Mouse (Mus musculus): ENCODE data around the gene Alpk1. TPM values are rescaled to one million over a fixed set of nuclear protein-coding genes. Genes with fewer than 3 reads are reported as not detected.

Gene Alpk1
- 0.20 and 0.47 TPM in 2 replicates for polyA plus RNA-seq (2014; fragmentation: Nextera tagmentation; extraction: Ambion mirVana)

DNA sequence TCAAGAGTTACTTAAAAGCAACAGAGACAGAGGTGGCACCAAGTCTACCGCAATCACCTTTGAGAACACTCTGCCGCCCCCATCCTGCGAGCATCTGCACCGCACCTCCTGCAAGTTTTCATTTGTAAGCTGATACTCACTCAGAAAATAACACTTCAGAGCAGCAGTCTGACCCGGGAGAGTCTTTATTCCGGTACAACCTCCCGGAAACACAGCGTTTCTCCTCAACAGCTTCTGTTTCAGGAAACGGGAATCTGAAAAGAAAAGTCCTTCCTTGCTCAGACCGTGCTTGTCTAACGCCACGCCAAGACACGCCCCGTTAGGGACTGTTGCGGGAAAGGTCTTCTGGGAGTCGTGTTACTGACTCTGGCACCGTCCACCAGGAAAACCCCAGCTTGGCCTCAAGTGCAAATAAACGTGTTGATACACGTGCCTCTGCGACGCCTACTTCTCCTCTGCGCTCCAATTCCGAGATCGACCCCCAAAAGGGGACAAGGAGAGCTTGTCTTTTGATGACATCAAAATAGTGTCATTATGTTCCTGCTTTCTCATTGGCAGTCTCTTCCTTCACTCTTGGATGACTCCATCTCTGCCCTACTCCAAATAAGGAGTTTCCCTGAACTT lies at the start of gene Alpk1:
Alpk1 (minus strand) TSS at position 507 of the 624 bp plus-strand sequence.
- peak within 1 kb of the TSS; percentile 42 for H3K4me2 ChIP-seq (ENCODE audit: low read length)
- H3K27me3 ChIP-seq (ENCODE audit: control insufficient read depth, insufficient read depth, low read length): peaks cover 2% of the 10 kb centered on the region; the same call in 1 of the 2 replicates
- DNase-seq (peak; percentile 60), ATAC-seq (ENCODE audit: low FRiP score, low TSS enrichment) (no peak)
- peak within 1 kb of the TSS; percentile 22 for H3K4me3 ChIP-seq (replicated peaks; ENCODE audit: low read depth, low read length)
- no peaks in the 10 kb centered on the region for H3K4me1 ChIP-seq (ENCODE audit: control insufficient read depth, insufficient read depth, low read length)
- H3K9me3 ChIP-seq (ENCODE audit: control insufficient read depth, low read length): no peaks in the 10 kb centered on the region
- no peaks in the 10 kb centered on the region for H3K36me3 ChIP-seq (ENCODE audit: control insufficient read depth, insufficient read depth, low read length)
- no peak within 1 kb of the TSS for H3K9ac ChIP-seq (replicated peaks; ENCODE audit: low read length)
- 2% methylated on average over 24 of the region's 24 CpGs for WGBS
- H3K27ac ChIP-seq (replicated peaks; ENCODE audit: low read depth, low read length): no peak within 1 kb of the TSS

DNA sequence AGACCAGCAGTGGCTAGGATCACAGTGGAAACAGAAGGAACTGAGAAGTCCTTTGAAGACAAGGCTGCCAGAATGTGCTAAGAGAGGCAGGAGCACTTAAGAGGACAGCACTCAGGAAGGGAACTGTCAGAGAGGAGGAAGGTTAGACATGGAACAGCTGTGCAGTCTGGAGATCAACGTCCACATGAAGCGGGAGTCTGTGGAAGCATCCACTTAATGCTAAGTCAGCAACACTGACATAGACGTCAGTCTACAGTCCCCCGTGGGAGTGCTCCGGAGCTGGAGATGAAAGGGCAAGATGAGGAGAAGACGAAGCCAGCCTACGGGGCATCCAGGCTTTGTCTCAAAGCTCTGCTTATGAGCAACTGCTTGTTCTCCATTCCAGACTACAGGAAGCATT lies 46.8 kb upstream of the Alpk1 start:
- Histone ChIP-seq H3K4me2 (ENCODE audit: low read length) (no peak overlapping the region), H3K27ac (replicated peaks; ENCODE audit: low read depth, low read length) (peak overlapping the region; percentile 14; the same call in 1 of the 2 replicates), H3K9me3 (ENCODE audit: control insufficient read depth, low read length) (no peaks in the 10 kb centered on the region), H3K4me3 (replicated peaks; ENCODE audit: low read depth, low read length) (no peak overlapping the region), H3K36me3 (ENCODE audit: control insufficient read depth, insufficient read depth, low read length) (peaks cover 8% of the 10 kb centered on the region), H3K9ac (replicated peaks; ENCODE audit: low read length) (no peak overlapping the region), H3K4me1 (ENCODE audit: control insufficient read depth, insufficient read depth, low read length) (0 out of 2 replicates have a peak, but pooled peaks cover 8% of the 10 kb centered on the region), H3K27me3 (ENCODE audit: control insufficient read depth, insufficient read depth, low read length) (no peaks in the 10 kb centered on the region)
- WGBS: 32% methylated on average over 7 of the region's 7 CpGs
- DNase-seq (peak; percentile 55), ATAC-seq (ENCODE audit: low FRiP score, low TSS enrichment) (no peak)

DNA sequence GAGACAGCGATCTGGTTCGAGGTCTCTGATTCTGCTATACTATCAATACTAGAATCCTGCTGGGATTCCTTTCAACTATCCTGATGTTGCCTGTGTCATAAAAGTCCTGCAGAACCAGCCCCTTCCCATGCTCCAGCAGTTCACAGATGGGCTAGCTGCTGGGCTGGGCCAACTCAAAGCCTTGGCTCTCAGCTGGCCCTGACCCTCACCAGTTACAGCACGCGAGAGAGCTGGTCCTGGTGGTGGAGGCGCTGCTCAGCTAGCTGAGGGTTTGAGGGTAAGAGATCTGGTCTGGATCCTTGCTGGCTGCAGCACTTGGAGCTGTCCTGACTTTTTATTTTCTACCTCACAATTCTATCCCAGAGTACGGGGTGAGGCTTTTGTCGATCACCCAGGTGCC lies 46.2 kb upstream of the Alpk1 start:
- 78% methylated on average over 7 of the region's 7 CpGs for WGBS
- Histone ChIP-seq H3K4me1 (ENCODE audit: control insufficient read depth, insufficient read depth, low read length) (0 out of 2 replicates have a peak, but pooled peaks cover 8% of the 10 kb centered on the region), H3K9me3 (ENCODE audit: control insufficient read depth, low read length) (no peaks in the 10 kb centered on the region), H3K27ac (replicated peaks; ENCODE audit: low read depth, low read length) (no peak overlapping the region), H3K4me2 (ENCODE audit: low read length) (no peak overlapping the region), H3K4me3 (replicated peaks; ENCODE audit: low read depth, low read length) (no peak overlapping the region), H3K36me3 (ENCODE audit: control insufficient read depth, insufficient read depth, low read length) (peaks cover 13% of the 10 kb centered on the region), H3K27me3 (ENCODE audit: control insufficient read depth, insufficient read depth, low read length) (no peaks in the 10 kb centered on the region), H3K9ac (replicated peaks; ENCODE audit: low read length) (no peak overlapping the region)
- no peak for ATAC-seq (ENCODE audit: low FRiP score, low TSS enrichment)
- DNase-seq: no peak

DNA sequence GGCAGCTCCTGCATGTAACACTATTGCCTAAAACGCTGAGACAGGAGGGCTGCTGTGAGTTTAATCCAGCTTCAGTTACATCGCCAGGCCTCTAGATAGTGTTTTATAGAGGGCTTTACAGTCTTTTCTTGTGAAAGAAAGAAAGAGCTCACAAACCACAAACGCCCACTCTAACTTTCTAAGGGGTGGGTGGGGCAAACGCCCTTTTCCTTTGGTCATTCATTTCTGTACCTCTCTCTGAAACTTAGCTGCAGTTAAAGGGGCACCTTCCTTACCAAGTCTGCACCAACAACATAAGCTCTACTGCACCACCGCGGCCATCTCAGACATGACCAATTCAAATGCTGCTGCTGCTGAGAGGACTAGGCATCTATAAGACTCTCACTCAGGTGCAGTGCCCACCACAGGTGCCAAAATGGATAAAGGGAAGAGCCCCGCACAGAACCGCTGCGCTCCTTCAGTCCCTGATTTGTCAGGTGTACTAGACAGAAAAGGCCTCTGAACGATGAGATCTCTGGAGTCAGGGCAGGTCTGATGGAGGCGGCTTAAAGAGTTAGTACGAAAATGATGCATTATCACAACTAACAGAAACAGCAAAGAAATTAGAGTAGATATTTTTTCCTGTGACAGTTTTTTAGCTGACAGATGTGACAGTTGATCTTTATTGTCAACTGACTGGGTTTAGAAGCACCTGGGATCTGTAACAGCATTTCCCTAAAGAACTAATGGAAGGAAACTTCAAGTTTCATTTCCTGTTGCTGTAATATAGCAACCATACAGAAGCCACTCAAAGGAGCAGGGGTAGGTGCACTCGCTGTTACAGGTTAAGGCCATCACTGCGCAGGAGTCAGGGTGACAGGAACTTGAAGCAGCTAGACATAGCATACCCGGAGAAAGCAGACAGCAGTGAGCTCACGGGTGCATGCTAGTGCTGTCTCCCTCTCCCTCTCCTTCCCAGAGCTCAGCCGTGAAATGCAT lies 43.8 kb upstream of the Alpk1 start:
- H3K27me3 ChIP-seq (ENCODE audit: control insufficient read depth, insufficient read depth, low read length): no peaks in the 10 kb centered on the region
- WGBS: 82% methylated on average over 17 of the region's 17 CpGs
- no peak for DNase-seq
- no peak for ATAC-seq (ENCODE audit: low FRiP score, low TSS enrichment)
- no peaks in the 10 kb centered on the region for H3K9me3 ChIP-seq (ENCODE audit: control insufficient read depth, low read length)
- H3K36me3 ChIP-seq (ENCODE audit: control insufficient read depth, insufficient read depth, low read length): peaks cover 25% of the 10 kb centered on the region
- no peak overlapping the region for H3K4me2 ChIP-seq (ENCODE audit: low read length)
- H3K4me3 ChIP-seq (replicated peaks; ENCODE audit: low read depth, low read length): no peak overlapping the region
- H3K9ac ChIP-seq (replicated peaks; ENCODE audit: low read length): no peak overlapping the region
- no peak overlapping the region for H3K27ac ChIP-seq (replicated peaks; ENCODE audit: low read depth, low read length)
- H3K4me1 ChIP-seq (ENCODE audit: control insufficient read depth, insufficient read depth, low read length): 0 out of 2 replicates have a peak, but pooled peaks cover 8% of the 10 kb centered on the region

DNA sequence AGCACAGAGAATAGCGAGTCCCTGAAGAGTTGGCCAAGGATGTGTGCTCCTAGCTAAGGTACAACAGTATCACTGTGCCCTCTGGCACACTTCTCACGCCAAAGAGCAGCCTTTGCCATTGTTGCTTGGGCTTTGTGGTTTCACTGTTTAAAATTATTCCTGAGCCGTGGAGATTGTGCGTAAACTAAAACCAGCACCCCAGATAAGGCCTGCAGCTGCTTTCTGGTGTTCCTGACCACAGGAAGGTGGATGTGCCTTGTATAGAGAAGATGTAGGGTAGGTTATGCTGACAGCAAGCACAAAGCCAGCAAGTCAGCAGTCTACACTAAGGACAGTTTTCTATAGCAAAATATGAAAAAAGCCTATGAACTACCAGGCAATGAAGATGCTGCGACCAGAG lies 40.9 kb upstream of the Alpk1 start:
- Histone ChIP-seq H3K36me3 (ENCODE audit: control insufficient read depth, insufficient read depth, low read length) (peaks cover 42% of the 10 kb centered on the region), H3K4me3 (replicated peaks; ENCODE audit: low read depth, low read length) (no peak overlapping the region), H3K27ac (replicated peaks; ENCODE audit: low read depth, low read length) (no peak overlapping the region), H3K9ac (replicated peaks; ENCODE audit: low read length) (no peak overlapping the region), H3K4me2 (ENCODE audit: low read length) (no peak overlapping the region), H3K4me1 (ENCODE audit: control insufficient read depth, insufficient read depth, low read length) (no peaks in the 10 kb centered on the region), H3K27me3 (ENCODE audit: control insufficient read depth, insufficient read depth, low read length) (no peaks in the 10 kb centered on the region), H3K9me3 (ENCODE audit: control insufficient read depth, low read length) (no peaks in the 10 kb centered on the region)
- ATAC-seq (ENCODE audit: low FRiP score, low TSS enrichment): no peak
- DNase-seq: no peak
- whole genome bisulfite sequencing: 89% methylated on average over 5 of the region's 5 CpGs

DNA sequence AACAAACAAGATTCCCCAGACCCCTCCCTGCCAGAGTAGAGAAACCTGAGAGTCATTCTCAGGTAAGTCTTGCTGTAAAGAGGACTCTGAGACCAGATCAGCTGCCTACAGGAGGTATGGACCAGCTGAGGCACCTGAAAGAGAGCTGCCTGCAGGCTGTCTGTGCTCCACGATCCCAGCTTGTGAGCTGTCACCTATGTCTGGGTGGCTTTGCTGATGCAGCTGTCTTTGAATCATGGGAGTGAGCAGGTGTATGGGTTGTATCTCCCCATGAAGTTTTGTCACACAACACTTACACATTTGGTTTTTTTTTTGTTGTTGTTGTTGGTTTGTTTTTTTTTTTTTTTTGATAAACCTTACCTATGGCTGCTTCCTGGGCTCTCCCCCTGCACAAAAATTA lies 40.1 kb upstream of the Alpk1 start:
- no peaks in the 10 kb centered on the region for H3K27me3 ChIP-seq (ENCODE audit: control insufficient read depth, insufficient read depth, low read length)
- H3K36me3 ChIP-seq (ENCODE audit: control insufficient read depth, insufficient read depth, low read length): peaks cover 44% of the 10 kb centered on the region
- no peak overlapping the region for H3K27ac ChIP-seq (replicated peaks; ENCODE audit: low read depth, low read length)
- no peak overlapping the region for H3K4me3 ChIP-seq (replicated peaks; ENCODE audit: low read depth, low read length)
- no peak for ATAC-seq (ENCODE audit: low FRiP score, low TSS enrichment)
- no peak for DNase-seq
- no peak overlapping the region for H3K4me2 ChIP-seq (ENCODE audit: low read length)
- 81% methylated on average over 1 of the region's 1 CpGs for WGBS
- no peak overlapping the region for H3K9ac ChIP-seq (replicated peaks; ENCODE audit: low read length)
- H3K4me1 ChIP-seq (ENCODE audit: control insufficient read depth, insufficient read depth, low read length): no peaks in the 10 kb centered on the region
- H3K9me3 ChIP-seq (ENCODE audit: control insufficient read depth, low read length): no peaks in the 10 kb centered on the region

DNA sequence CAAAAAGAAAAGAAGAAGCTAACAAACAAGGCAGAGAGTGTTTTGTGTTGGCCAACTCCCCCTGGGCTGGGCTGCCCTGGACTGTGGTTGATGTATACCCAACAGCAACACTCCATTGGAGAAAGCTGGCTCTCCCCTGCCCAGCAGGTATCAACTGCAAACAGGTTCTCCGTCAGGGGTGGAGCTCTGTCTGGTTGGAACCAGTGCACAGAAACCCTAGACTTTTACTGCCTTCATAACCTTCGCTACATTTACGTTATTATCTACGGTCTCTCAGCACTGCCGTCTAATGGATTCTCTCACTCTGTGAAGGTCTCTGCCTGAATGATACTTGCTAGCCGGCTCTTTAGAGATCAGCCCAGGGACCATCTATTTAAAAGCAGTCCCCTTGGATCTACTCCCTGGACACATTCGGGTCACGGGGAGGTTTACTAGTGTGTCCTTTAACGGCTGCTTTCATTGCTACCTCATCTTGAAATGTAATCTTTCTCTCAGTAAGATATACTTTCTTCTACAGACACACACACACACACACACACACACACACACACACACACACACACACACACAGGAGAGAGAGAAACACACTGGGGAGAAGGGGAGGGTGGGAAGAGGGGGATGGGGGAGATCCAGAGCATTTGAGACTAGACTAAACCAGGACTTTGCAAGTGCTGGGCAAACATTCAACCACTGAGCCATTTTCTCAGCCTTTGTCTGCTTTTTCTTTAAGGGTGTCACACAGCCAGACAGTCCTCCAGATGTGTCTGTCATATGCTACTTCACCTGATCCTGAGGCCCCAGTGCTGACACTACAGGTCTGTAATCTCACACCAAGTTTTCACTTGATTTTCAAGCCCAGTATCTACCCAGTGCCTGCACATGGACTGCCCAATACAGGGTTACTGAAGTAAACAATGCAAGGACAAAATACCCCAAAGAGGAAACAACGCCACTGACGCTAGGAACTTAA lies 38.7 kb upstream of the Alpk1 start:
- H3K36me3 ChIP-seq (ENCODE audit: control insufficient read depth, insufficient read depth, low read length): peaks cover 48% of the 10 kb centered on the region
- H3K9me3 ChIP-seq (ENCODE audit: control insufficient read depth, low read length): no peaks in the 10 kb centered on the region
- H3K4me3 ChIP-seq (replicated peaks; ENCODE audit: low read depth, low read length): no peak overlapping the region
- DNase-seq: no peak
- no peak for ATAC-seq (ENCODE audit: low FRiP score, low TSS enrichment)
- 90% methylated on average over 11 of the region's 11 CpGs for WGBS
- H3K27me3 ChIP-seq (ENCODE audit: control insufficient read depth, insufficient read depth, low read length): no peaks in the 10 kb centered on the region
- H3K4me2 ChIP-seq (ENCODE audit: low read length): no peak overlapping the region
- H3K9ac ChIP-seq (replicated peaks; ENCODE audit: low read length): no peak overlapping the region
- H3K27ac ChIP-seq (replicated peaks; ENCODE audit: low read depth, low read length): no peak overlapping the region
- H3K4me1 ChIP-seq (ENCODE audit: control insufficient read depth, insufficient read depth, low read length): no peaks in the 10 kb centered on the region

DNA sequence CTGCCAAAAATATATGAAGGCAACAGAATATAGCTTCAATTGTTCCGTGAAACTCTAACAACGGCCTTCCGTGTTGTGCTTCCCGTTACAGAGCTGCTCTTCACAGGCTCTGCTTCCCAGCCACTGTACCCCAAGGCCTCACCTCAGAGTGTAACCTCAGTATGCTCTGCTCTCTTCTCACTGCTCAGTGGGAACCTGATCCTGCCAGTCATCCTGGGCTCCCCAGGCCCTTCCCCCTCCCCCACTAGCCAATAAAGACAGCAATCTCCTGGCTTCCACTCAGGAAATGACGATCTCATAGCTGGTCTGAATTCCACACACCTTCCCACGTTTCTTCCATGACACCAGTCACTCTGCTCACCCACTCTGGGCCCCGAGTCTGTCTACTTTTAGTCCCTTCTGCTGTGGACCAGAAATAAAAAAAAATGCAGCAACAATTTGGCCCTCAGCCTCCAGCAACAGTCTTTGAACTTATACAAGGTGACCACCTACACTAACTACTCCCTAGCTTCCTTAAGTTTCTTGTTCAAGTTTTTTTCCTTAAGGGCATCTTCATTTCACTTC lies 36.9 kb upstream of the Alpk1 start:
- no peak overlapping the region for H3K4me3 ChIP-seq (replicated peaks; ENCODE audit: low read depth, low read length)
- H3K4me1 ChIP-seq (ENCODE audit: control insufficient read depth, insufficient read depth, low read length): no peaks in the 10 kb centered on the region
- DNase-seq: no peak
- no peaks in the 10 kb centered on the region for H3K27me3 ChIP-seq (ENCODE audit: control insufficient read depth, insufficient read depth, low read length)
- no peak for ATAC-seq (ENCODE audit: low FRiP score, low TSS enrichment)
- no peak overlapping the region for H3K4me2 ChIP-seq (ENCODE audit: low read length)
- peaks cover 61% of the 10 kb centered on the region for H3K36me3 ChIP-seq (ENCODE audit: control insufficient read depth, insufficient read depth, low read length)
- no peak overlapping the region for H3K27ac ChIP-seq (replicated peaks; ENCODE audit: low read depth, low read length)
- H3K9me3 ChIP-seq (ENCODE audit: control insufficient read depth, low read length): no peaks in the 10 kb centered on the region
- WGBS: 87% methylated on average over 7 of the region's 7 CpGs
- no peak overlapping the region for H3K9ac ChIP-seq (replicated peaks; ENCODE audit: low read length)

Measured in midbrain, embryonic 14.5 days (tissue).